Mouse (Mus musculus): ENCODE data around the gene Fam213a. TPM values are rescaled to one million over a fixed set of nuclear protein-coding genes. Genes with fewer than 3 reads are reported as not detected.

The Fam213a gene
- total RNA-seq, 2 experiments from 2014 or later, result 1,297 to 2,096 TPM

DNA sequence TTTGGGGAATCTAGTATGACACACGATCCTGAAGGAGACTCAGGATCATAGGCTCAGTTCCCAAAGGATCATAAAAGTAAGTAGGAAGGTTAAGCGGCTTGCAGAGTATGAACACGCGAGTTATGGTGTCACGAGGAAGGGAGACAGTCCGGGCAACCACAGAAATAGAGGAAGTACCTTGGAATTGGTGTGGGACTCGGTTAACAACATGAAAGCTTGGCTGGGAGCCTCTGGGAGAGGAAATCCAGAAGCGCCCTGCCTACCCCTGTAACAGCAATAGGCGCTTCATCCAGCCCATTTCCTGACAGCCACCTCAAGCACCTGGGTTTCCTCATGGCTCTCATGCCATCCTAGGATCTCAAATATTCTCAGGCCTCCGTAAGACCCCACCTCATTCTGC lies 7.3 kb downstream of the Fam213a start:
- no peak for ATAC-seq (replicated peaks; ENCODE audit: low FRiP score, poor library complexity, severe bottlenecking)

- ATAC-seq (replicated peaks; ENCODE audit: low FRiP score, poor library complexity, severe bottlenecking), result no peak
These were observed 7.9 kb downstream of the Fam213a start for GRCm38 (mm10) chr14:41005716-41006115.

DNA sequence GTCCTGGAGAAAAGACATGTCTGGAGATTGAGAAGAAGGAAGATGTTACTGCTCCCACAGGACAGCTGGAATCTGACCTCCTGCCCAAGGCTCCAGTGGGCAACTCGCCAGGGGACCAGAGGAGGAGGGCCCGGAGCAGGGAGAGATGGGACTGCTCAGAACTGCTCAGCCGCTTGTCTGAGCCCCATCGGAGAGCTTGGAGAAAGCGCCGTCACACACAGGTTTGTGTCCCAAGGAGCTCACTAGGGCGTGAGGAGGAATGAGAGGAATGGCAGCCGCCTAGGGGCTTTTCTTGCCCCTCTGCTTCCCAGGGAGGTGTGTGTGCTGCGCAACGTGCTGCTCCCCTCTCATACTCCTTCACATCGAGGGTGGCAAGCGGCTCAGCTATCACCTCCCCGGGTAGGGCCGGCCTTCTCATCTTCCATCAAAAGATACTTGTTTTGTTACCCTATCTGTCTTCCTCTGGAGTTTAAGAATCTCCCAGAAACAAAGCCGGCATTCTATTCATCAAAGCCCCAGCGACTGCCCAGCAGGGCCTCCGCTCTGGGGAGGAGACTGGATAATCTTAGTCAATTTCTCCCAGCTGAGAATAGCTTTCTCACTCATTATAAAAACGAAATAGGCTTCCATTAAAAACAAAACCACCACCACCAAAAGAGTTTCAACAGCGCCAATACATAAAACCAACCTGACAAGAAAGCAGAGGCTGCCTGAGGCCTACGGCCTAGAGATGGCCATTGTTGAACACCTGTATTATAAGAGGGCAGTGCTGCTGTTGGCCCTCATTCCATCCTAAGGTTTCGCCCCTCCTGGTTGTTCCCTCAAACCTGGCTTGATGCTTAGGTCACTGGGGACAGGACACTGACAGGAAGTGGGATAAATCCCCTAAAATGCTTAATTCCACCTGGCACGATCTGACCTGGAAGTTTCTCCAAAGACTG lies 9.1 kb downstream of the Fam213a start:
- ATAC-seq (replicated peaks; ENCODE audit: low FRiP score, poor library complexity, severe bottlenecking), result no peak

DNA sequence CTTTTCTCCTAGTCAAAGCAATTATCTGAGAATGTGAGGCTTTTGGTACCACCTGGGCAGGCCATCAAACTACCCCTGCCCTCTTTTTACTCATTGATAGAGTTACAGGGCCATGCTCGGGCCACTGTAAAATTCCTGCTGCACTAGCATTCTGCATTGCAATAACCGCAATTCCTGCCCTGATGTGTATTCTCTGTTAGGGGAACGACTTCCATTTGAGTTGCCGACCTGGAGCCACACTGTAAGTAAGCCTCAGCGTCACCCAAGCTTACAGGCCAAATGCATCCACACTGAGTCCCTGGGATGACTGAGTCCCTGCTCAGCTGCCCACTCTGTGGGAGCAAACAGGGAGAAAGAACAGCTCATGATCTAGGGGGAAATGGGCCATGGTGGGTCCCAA lies 12.0 kb downstream of the Fam213a start:
- no peak for ATAC-seq (replicated peaks; ENCODE audit: low FRiP score, poor library complexity, severe bottlenecking)

GRCm38 (mm10) chr14:41000801-41001200 lies 12.8 kb downstream of the Fam213a start:
- no peak for ATAC-seq (replicated peaks; ENCODE audit: low FRiP score, poor library complexity, severe bottlenecking)

DNA sequence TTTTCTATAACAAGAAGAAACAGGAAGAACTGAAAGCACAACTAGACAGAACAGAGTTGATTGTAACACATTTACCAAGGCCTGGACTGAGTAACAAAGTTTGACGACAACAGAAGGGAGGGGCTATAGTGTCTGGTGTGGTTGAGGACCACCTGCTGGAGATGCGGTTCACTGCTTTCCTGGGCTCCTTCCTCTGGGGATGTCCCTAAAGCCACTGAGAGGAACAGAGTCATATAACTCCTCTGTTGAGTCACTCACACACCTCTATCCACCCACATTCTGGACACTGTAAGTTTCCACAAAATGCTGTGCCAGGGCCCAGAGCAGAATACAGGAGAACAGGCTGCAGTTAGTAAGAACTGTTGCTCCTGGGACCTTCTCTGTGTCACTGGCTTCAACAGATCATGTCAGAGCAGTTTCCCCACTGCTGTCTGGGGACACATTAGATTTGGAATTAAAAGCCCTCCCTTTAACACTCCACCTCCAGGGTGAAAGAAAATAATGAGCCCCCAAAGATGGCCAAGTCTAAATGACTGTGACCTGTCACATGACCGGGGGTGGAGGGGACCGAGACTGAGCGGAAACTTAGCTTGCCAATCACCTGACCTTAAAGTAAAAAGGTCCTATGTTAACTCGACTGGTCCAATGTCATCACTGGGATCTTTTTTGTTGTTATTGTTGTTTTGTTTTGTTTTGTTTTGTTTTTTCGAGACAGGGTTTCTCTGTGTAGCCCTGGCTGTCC lies 13.5 kb downstream of the Fam213a start:
- ATAC-seq (replicated peaks; ENCODE audit: low FRiP score, poor library complexity, severe bottlenecking), result no peak

DNA sequence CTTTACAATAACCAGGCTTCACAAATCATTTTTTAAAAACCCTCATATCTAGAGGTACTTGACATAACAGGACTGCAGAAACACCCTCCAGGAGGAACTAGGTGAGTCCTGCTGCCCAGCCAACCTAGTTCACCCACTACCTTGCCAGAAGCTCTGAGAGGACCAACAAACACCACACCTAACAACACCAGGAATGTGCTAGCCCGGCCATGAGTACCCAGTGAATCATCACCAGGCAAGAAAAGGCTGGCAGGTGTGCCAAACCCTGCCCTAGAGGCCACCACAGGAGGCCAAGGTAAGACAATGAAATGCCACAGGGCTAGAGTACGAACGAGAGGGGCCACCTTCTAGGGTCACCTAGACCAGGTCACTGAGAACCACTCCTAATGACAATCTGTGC lies 17.4 kb downstream of the Fam213a start:
- ATAC-seq (replicated peaks; ENCODE audit: low FRiP score, poor library complexity, severe bottlenecking), result no peak

GRCm38 (mm10) chr14:40992464-40992863 lies 21.1 kb downstream of the Fam213a start:
- ATAC-seq (replicated peaks; ENCODE audit: low FRiP score, poor library complexity, severe bottlenecking), result no peak; the same call in 1 of the 2 replicates

- ATAC-seq (replicated peaks; ENCODE audit: low FRiP score, poor library complexity, severe bottlenecking), result no peak
These were observed 24.8 kb downstream of the Fam213a start for GRCm38 (mm10) chr14:40988780-40989179.

GRCm38 (mm10) chr14:40987184-40987583 lies 26.4 kb downstream of the Fam213a start:
- ATAC-seq (replicated peaks; ENCODE audit: low FRiP score, poor library complexity, severe bottlenecking), result no peak

DNA sequence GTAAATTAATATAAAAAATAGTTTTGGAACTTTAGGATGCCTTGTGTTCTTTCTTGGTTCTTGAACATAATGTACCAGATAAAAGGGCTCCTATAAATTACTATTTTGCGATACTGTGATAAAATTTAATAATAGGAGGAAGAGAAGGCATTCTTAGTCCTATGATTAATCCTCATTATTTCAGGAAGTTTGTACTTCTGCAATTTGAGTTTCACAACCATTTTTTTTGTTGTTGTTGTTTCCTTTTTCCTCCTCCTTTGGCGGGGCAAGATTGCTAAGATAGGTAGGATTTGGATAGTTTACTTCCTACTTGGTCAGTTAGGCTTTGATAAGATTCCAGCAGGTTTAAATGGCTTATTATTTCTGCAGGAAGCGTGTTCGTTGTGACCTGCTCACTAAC lies 28.0 kb downstream of the Fam213a start:
- no peak for ATAC-seq (replicated peaks; ENCODE audit: low FRiP score, poor library complexity, severe bottlenecking)

DNA sequence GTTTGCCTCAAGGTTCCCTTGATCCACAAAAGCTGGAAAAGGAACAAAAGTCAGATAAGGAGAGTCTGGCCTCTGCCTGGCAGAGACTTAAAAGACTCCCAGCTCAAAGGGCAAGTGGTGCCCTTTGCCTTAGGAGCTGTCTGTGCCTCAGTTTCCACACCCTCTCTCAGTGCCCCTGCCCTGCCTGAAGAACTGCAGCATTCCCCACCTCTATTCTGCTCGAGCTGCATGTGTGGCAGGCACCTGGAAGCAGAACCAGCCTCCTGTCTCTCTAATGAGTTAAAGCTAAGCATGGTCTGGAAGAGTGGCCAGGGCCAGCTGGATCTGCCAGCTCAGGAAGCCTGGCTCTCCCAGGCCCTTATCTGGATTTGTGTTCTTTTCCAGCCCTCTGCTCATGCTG lies 33.9 kb downstream of the Fam213a start:
- ATAC-seq (replicated peaks; ENCODE audit: low FRiP score, poor library complexity, severe bottlenecking), result no peak

DNA sequence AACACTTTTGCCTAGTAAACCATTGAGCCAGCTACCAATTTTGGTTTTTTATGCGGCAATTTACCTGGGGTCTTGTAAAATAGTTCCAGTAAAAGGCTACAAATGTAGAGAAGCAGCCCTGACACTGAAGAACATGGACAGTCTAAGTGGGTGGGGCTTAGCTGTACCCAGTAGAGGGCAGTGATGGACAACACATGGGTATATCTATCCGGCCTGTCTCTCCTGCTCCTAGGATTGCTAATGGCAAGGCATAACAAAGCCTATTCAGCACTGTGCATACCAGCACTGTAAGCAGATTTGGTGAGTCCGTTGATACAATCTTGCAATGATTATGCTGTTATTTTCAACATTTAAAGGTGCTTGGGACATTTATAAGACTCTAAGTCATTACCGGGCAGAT lies 34.6 kb downstream of the Fam213a start:
- ATAC-seq (replicated peaks; ENCODE audit: low FRiP score, poor library complexity, severe bottlenecking), result peak; percentile 79

GRCm38 (mm10) chr14:40975127-40975721 lies 38.4 kb downstream of the Fam213a start:
- ATAC-seq (replicated peaks; ENCODE audit: low FRiP score, poor library complexity, severe bottlenecking), result peak; percentile 81

DNA sequence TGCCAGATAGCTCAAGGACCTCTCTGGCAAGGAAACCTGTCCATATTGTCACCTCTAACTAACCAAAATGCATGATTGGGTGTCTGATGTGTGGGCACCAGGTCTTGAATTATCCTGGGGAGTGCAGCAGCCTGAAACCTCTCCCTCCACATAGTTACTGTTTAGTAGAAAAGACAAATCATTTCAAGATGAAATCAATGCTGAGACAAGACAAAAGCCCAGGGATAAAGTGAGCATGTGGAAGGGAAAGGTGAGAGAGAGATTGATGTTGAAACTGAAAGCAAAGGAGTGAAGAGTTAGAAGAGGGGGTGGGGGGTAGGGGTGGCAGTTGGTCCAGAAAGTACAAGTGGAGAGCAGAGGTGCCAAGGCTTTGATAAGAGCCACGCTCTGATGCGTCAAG lies 45.5 kb downstream of the Fam213a start:
- ATAC-seq (replicated peaks; ENCODE audit: low FRiP score, poor library complexity, severe bottlenecking), result no peak

- ATAC-seq (replicated peaks; ENCODE audit: low FRiP score, poor library complexity, severe bottlenecking), result no peak
These were observed 46.0 kb downstream of the Fam213a start for GRCm38 (mm10) chr14:40967598-40967900.

DNA sequence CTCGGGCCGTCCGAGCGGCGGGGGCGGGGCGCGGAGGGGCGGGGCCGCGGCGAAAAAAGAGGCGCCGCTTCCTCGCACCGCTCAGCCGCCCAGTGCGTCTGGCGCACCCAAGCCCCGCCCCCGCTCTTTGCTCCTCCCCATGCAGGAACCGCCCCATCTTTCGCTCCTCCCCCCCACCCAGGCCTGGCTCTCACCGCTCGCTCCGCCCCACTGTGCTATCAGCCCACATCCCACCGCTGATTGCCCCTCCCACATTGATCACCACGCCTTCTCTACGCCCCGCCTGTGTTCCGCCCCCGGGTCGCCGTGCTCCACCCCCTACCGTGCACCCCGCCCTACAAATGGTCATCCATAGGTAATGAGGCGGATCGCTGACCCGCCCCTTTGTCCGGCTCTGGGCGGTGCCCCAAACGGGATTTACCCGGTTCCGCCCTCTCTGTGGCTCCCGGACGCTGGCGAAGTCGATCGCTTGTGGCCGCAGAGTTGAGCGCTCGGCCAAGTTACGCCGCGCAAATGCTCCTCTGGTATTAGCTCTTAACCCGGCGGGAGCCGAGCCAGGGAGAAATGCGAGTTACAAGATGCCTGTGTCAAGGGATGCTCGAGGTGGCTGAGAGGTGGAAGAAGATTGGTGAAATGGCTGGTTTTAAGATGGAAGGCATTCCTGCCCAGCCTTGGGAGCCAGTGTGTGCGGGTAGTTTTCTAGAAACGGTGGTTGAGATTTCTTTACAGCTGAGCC lies 46.6 kb downstream of the Fam213a start:
- peak; percentile 89 for ATAC-seq (replicated peaks; ENCODE audit: low FRiP score, poor library complexity, severe bottlenecking)

DNA sequence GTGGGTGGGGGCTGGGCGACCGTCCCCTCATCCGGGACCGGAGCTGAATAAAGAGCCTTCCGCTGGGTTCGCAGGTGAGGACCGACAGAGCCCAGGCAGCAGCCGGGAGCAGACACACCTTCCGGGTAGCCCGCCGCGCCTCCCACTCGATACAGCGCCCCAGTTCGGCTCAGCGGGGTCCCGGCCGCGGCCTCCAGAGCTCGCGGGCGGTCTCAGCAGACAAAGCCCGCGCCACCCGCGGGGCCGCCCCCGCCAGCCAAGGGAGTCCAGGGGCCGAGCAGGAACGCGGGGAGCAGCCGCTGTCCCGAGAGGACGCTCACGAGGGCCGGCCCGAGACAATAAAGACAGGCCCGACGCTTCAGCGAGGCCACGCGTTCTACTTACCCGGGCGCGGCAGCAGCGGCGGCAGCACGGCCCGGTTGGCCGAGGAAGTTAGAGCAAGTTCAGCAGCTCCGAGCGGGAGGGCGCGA lies 47.2 kb downstream of the Fam213a start, which contains the start of gene Tspan14:
Tspan14 (minus strand) TSS at position 416 of the 470 bp plus-strand sequence.
- no peak for ATAC-seq (replicated peaks; ENCODE audit: low FRiP score, poor library complexity, severe bottlenecking)

DNA sequence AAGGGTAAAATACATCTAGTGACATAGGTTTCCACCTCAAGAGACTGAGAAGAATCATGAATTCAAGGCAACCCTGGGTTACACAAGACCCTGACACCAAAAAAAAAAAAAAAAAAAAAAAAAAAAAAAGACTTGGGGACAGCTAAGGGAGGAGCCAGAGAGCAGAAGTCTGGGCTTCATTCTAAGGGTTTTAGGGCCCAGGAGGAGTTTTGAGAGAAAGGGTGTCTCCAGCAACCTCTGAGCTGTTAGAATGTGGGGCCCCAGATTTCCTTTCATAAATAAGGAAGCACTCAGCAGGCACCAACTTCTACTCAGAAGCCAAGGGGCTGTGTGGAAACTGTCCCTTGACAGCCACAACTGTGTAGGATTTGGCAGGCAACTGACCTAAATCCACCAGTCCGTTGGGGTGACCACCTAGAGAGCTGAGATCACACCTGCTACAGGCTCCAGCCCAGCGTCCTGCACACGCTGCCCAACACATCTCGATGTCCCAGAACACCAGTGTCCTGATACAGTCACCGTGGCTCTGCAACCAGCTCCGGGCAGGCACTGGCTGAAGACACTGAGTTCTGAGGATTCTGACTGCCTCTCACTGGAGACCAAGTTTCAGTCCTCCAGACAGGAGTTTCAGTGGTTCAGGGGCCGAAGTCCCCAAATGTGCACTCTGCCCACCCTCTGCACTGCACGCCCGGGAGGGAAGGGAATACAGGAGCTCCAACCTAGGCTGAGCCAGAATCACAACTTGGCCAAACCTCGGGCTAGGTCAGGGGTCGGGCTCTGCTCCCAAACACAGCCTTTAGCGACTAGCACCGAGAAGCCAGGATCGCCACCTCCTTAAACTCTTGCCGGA lies 47.9 kb downstream of the Fam213a start:
- no peak for ATAC-seq (replicated peaks; ENCODE audit: low FRiP score, poor library complexity, severe bottlenecking)

Measured in erythroblast, adult 5-6 weeks (primary cell).